Mouse (Mus musculus): ENCODE measurements around the gene Mgat3.

Mgat3 gene

GRCm38 (mm10) chr15:80263610-80264575 lies 90.4 kb downstream of the Mgat3 start, which contains the start of gene Rps19bp1:
Gene Rps19bp1 (minus strand): TSS chr15:80264315.
- DNase-seq: peak; percentile 92

Data from kidney, postnatal 14 days (tissue).